Mouse (Mus musculus): ENCODE data around the gene Grm3.

Gene Grm3

GRCm38 (mm10) chr5:9724956-9725600 lies at the start of gene Grm3:
Gene Grm3 (minus strand): TSS chr5:9725170.
- H3K27me3 ChIP-seq (ENCODE audit: control insufficient read depth, insufficient read depth, low read length, poor library complexity, severe bottlenecking) = no peaks in the 10 kb centered on the region
- DNase-seq (ENCODE audit: low read depth, low spot score) = no peak
- H3K36me3 ChIP-seq (ENCODE audit: control insufficient read depth, insufficient read depth, low read length, poor library complexity, severe bottlenecking) = no peaks in the 10 kb centered on the region

GRCm38 (mm10) chr5:9755751-9756150 lies 30.8 kb upstream of the Grm3 start:
- Histone ChIP-seq H3K36me3 (ENCODE audit: control insufficient read depth, insufficient read depth, low read length, poor library complexity, severe bottlenecking) (no peaks in the 10 kb centered on the region), H3K27me3 (ENCODE audit: control insufficient read depth, insufficient read depth, low read length, poor library complexity, severe bottlenecking) (no peaks in the 10 kb centered on the region)
- no peak for DNase-seq (ENCODE audit: low read depth, low spot score)

GRCm38 (mm10) chr5:9748184-9748583 lies 23.2 kb upstream of the Grm3 start:
- DNase-seq (ENCODE audit: low read depth, low spot score) = no peak
- Histone ChIP-seq H3K27me3 (ENCODE audit: control insufficient read depth, insufficient read depth, low read length, poor library complexity, severe bottlenecking) (no peaks in the 10 kb centered on the region), H3K36me3 (ENCODE audit: control insufficient read depth, insufficient read depth, low read length, poor library complexity, severe bottlenecking) (no peaks in the 10 kb centered on the region)

GRCm38 (mm10) chr5:9744120-9744519 lies 19.1 kb upstream of the Grm3 start:
- DNase-seq (ENCODE audit: low read depth, low spot score) = no peak
- Histone ChIP-seq H3K36me3 (ENCODE audit: control insufficient read depth, insufficient read depth, low read length, poor library complexity, severe bottlenecking) (no peaks in the 10 kb centered on the region), H3K27me3 (ENCODE audit: control insufficient read depth, insufficient read depth, low read length, poor library complexity, severe bottlenecking) (no peaks in the 10 kb centered on the region)

GRCm38 (mm10) chr5:9725601-9726268 lies 765 bp upstream of the Grm3 start:
- H3K27me3 ChIP-seq (ENCODE audit: control insufficient read depth, insufficient read depth, low read length, poor library complexity, severe bottlenecking) = no peaks in the 10 kb centered on the region
- H3K36me3 ChIP-seq (ENCODE audit: control insufficient read depth, insufficient read depth, low read length, poor library complexity, severe bottlenecking) = no peaks in the 10 kb centered on the region
- DNase-seq (ENCODE audit: low read depth, low spot score) = no peak

- no peak for DNase-seq (ENCODE audit: low read depth, low spot score)
- Histone ChIP-seq H3K27me3 (ENCODE audit: control insufficient read depth, insufficient read depth, low read length, poor library complexity, severe bottlenecking) (no peaks in the 10 kb centered on the region), H3K36me3 (ENCODE audit: control insufficient read depth, insufficient read depth, low read length, poor library complexity, severe bottlenecking) (no peaks in the 10 kb centered on the region)
These were observed 549 bp downstream of the Grm3 start for GRCm38 (mm10) chr5:9724287-9724955.

GRCm38 (mm10) chr5:9721136-9721535 lies 3.8 kb downstream of the Grm3 start:
- no peaks in the 10 kb centered on the region for H3K36me3 ChIP-seq (ENCODE audit: control insufficient read depth, insufficient read depth, low read length, poor library complexity, severe bottlenecking)
- no peaks in the 10 kb centered on the region for H3K27me3 ChIP-seq (ENCODE audit: control insufficient read depth, insufficient read depth, low read length, poor library complexity, severe bottlenecking)
- DNase-seq (ENCODE audit: low read depth, low spot score) = no peak

GRCm38 (mm10) chr5:9716295-9716694 lies 8.7 kb downstream of the Grm3 start:
- H3K36me3 ChIP-seq (ENCODE audit: control insufficient read depth, insufficient read depth, low read length, poor library complexity, severe bottlenecking) = no peaks in the 10 kb centered on the region
- no peaks in the 10 kb centered on the region; the same call in 1 of the 2 replicates for H3K27me3 ChIP-seq (ENCODE audit: control insufficient read depth, insufficient read depth, low read length, poor library complexity, severe bottlenecking)
- no peak for DNase-seq (ENCODE audit: low read depth, low spot score)

- Histone ChIP-seq H3K27me3 (ENCODE audit: control insufficient read depth, insufficient read depth, low read length, poor library complexity, severe bottlenecking) (no peaks in the 10 kb centered on the region), H3K36me3 (ENCODE audit: control insufficient read depth, insufficient read depth, low read length, poor library complexity, severe bottlenecking) (no peaks in the 10 kb centered on the region)
- no peak for DNase-seq (ENCODE audit: low read depth, low spot score)
These were observed 17.9 kb downstream of the Grm3 start for GRCm38 (mm10) chr5:9707096-9707495.

- Histone ChIP-seq H3K36me3 (ENCODE audit: control insufficient read depth, insufficient read depth, low read length, poor library complexity, severe bottlenecking) (no peaks in the 10 kb centered on the region), H3K27me3 (ENCODE audit: control insufficient read depth, insufficient read depth, low read length, poor library complexity, severe bottlenecking) (no peaks in the 10 kb centered on the region)
- no peak for DNase-seq (ENCODE audit: low read depth, low spot score)
These were observed 21.5 kb downstream of the Grm3 start for GRCm38 (mm10) chr5:9703385-9704009.

GRCm38 (mm10) chr5:9702656-9703384 lies 22.1 kb downstream of the Grm3 start:
- DNase-seq (ENCODE audit: low read depth, low spot score) = no peak
- Histone ChIP-seq H3K27me3 (ENCODE audit: control insufficient read depth, insufficient read depth, low read length, poor library complexity, severe bottlenecking) (no peaks in the 10 kb centered on the region), H3K36me3 (ENCODE audit: control insufficient read depth, insufficient read depth, low read length, poor library complexity, severe bottlenecking) (no peaks in the 10 kb centered on the region)

- no peak for DNase-seq (ENCODE audit: low read depth, low spot score)
- no peaks in the 10 kb centered on the region for H3K27me3 ChIP-seq (ENCODE audit: control insufficient read depth, insufficient read depth, low read length, poor library complexity, severe bottlenecking)
- H3K36me3 ChIP-seq (ENCODE audit: control insufficient read depth, insufficient read depth, low read length, poor library complexity, severe bottlenecking) = no peaks in the 10 kb centered on the region
These were observed 32.6 kb downstream of the Grm3 start for GRCm38 (mm10) chr5:9692333-9692732.

- Histone ChIP-seq H3K36me3 (ENCODE audit: control insufficient read depth, insufficient read depth, low read length, poor library complexity, severe bottlenecking) (no peaks in the 10 kb centered on the region), H3K27me3 (ENCODE audit: control insufficient read depth, insufficient read depth, low read length, poor library complexity, severe bottlenecking) (no peaks in the 10 kb centered on the region)
- no peak for DNase-seq (ENCODE audit: low read depth, low spot score)
These were observed 34.2 kb downstream of the Grm3 start for GRCm38 (mm10) chr5:9690599-9691242.

- no peaks in the 10 kb centered on the region for H3K27me3 ChIP-seq (ENCODE audit: control insufficient read depth, insufficient read depth, low read length, poor library complexity, severe bottlenecking)
- H3K36me3 ChIP-seq (ENCODE audit: control insufficient read depth, insufficient read depth, low read length, poor library complexity, severe bottlenecking) = no peaks in the 10 kb centered on the region
- DNase-seq (ENCODE audit: low read depth, low spot score) = no peak
These were observed 34.8 kb downstream of the Grm3 start for GRCm38 (mm10) chr5:9690192-9690591.
